Mouse (Mus musculus) neural tube, embryonic 15.5 days (tissue): ENCODE measurements around the gene Shb. TPM values are rescaled to one million over a fixed set of nuclear protein-coding genes. Genes with fewer than 3 reads are reported as not detected.

Experiments used
- ATAC-seq: fragments of 200-750 bp; cut with Nextera tagmentation; 2 replicates; pipeline ENCODE4 v1.8.0; 2017; ENCODE audit warnings: mild to moderate bottlenecking, moderate TSS enrichment, moderate library complexity; ENCODE audit not compliant: low FRiP score
- H3K27ac ChIP-seq: fragments of 300-500 bp; sonication (generic); replicated peaks from 2 replicates; pipeline ENCODE4 v1.5.1; 2015; ENCODE audit warnings: mild to moderate bottlenecking, inconsistent platforms
- H3K27me3 ChIP-seq: fragments of 300-500 bp; sonication (generic); replicated peaks from 2 replicates; pipeline ENCODE4 v1.6.1; 2015; ENCODE audit warnings: inconsistent platforms
- H3K36me3 ChIP-seq: fragments of 300-500 bp; sonication (generic); 2 replicates; pipeline ENCODE4 v1.6.1; 2015; ENCODE audit warnings: inconsistent platforms
- H3K4me1 ChIP-seq: fragments of 300-500 bp; sonication (generic); 2 replicates; pipeline ENCODE4 v1.6.1; 2015; ENCODE audit warnings: inconsistent platforms
- H3K4me2 ChIP-seq: fragments of 300-500 bp; sonication (generic); 2 replicates; pipeline ENCODE4 v1.6.1; 2015; ENCODE audit warnings: inconsistent platforms, mild to moderate bottlenecking, moderate library complexity
- H3K4me3 ChIP-seq: fragments of 300-500 bp; sonication (generic); replicated peaks from 2 replicates; pipeline ENCODE4 v1.5.1; 2015; ENCODE audit warnings: mild to moderate bottlenecking, inconsistent platforms
- H3K9ac ChIP-seq: fragments of 300-500 bp; sonication (generic); replicated peaks from 2 replicates; pipeline ENCODE4 v1.6.1; 2015; ENCODE audit warnings: mild to moderate bottlenecking, inconsistent platforms
- H3K9me3 ChIP-seq: fragments of 300-500 bp; sonication (generic); replicated peaks from 2 replicates; pipeline ENCODE4 v1.6.1; 2016; ENCODE audit warnings: inconsistent platforms
- WGBS: fragments of 180-500 bp; shearing (Covaris S2); methylation state at CpG from one replicate; pipeline ENCODE4 v1.1.7; 2015; ENCODE audit warnings: mixed read lengths; 5-methylcytosine and 5-hydroxymethylcytosine counted together
- polyA plus RNA-seq: library from polyadenylated mRNA; unstranded; fragments of >200 nt; fragmentation: Nextera tagmentation; extraction: Ambion mirVana; gene quantifications from 2 replicates; pipeline ENCODE4 v1.2.1, GENCODE M21; 2015

Shb gene
- polyA plus RNA-seq, 1 experiment from 2014 or later, result 3.9 TPM

- WGBS, result 48% methylated on average over 1 of the region's 1 CpGs
- H3K9me3 ChIP-seq, result no peaks in the 10 kb centered on the region
- H3K4me1 ChIP-seq, result peaks cover 25% of the 10 kb centered on the region
- H3K4me2 ChIP-seq, result no peak overlapping the region
- no peaks in the 10 kb centered on the region for H3K27me3 ChIP-seq
- H3K36me3 ChIP-seq, result peaks cover 9% of the 10 kb centered on the region; the same call in 1 of the 2 replicates
- no peak overlapping the region for H3K4me3 ChIP-seq
- no peak overlapping the region for H3K27ac ChIP-seq
- H3K9ac ChIP-seq, result no peak overlapping the region
- ATAC-seq, result no peak
These were observed 90.5 kb downstream of the Shb start for GRCm38 (mm10) chr4:45441778-45442177.

- 0 out of 2 replicates have a peak, but pooled peaks cover 6% of the 10 kb centered on the region for H3K36me3 ChIP-seq
- H3K4me3 ChIP-seq, result no peak overlapping the region
- H3K4me2 ChIP-seq, result no peak overlapping the region
- peaks cover 50% of the 10 kb centered on the region for H3K4me1 ChIP-seq
- WGBS, result 19% methylated on average over 5 of the region's 5 CpGs
- no peak overlapping the region for H3K27ac ChIP-seq
- H3K9ac ChIP-seq, result no peak overlapping the region
- no peaks in the 10 kb centered on the region for H3K27me3 ChIP-seq
- no peak for ATAC-seq
- H3K9me3 ChIP-seq, result no peaks in the 10 kb centered on the region
These were observed 93.0 kb downstream of the Shb start for GRCm38 (mm10) chr4:45439281-45439680.

DNA sequence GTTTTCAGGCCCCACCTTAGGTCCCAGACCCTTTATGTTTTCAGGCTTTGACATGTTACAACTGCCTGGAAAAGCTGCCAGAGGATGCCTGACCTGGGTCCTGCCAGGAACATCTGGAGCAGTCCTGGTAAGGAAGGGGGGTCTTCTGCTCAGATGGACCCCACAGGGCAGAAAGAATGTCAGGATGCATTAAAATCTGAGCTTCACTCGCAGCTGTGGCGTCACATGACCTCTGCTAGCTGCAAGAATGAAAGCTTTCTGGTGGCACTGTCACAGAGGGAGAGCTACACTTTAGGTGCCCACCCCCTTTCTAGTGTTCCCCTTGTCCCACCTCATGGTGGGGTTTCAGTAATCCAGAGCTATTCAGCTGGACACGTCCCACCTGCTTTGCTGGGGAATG is 95.3 kb downstream of the Shb start:
- Histone ChIP-seq H3K27ac (no peak overlapping the region), H3K4me3 (no peak overlapping the region), H3K27me3 (no peaks in the 10 kb centered on the region), H3K36me3 (no peaks in the 10 kb centered on the region), H3K9me3 (no peaks in the 10 kb centered on the region), H3K9ac (no peak overlapping the region), H3K4me2 (no peak overlapping the region), H3K4me1 (peaks cover 53% of the 10 kb centered on the region)
- WGBS, result 53% methylated on average over 3 of the region's 3 CpGs
- ATAC-seq, result no peak

DNA sequence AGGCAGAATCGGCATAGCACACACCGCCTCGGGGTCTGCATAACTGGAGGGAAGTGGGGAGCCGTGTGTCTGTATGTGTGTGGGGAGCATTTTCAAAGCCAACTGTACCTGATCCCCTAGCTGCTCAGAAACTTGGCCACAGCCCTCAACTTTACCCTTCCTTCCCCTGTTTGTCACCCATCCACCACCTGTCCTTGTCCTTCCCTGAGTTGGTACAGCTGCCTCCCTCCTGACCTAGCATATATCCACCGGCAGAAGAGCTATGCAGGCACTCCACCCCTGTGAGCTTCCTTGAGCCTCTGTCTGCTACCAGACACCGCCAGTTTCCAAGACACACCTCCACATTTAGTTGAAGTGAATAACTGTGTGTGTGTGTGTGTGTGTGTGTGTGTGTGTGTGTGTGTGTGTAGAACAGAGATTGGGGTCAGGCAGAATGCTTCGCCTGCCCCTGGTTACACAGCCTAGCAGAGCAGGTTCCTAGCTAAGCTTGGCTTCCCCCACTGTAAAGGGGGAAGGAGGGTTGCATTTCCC is 95.8 kb downstream of the Shb start:
- H3K27me3 ChIP-seq, result no peaks in the 10 kb centered on the region
- H3K4me3 ChIP-seq, result no peak overlapping the region
- H3K4me1 ChIP-seq, result peaks cover 53% of the 10 kb centered on the region
- WGBS, result 61% methylated on average over 7 of the region's 7 CpGs
- peak overlapping the region; percentile 61 for H3K27ac ChIP-seq
- H3K9ac ChIP-seq, result no peak overlapping the region
- H3K36me3 ChIP-seq, result no peaks in the 10 kb centered on the region
- H3K4me2 ChIP-seq, result no peak overlapping the region
- no peaks in the 10 kb centered on the region for H3K9me3 ChIP-seq
- no peak for ATAC-seq

- 26% methylated on average over 2 of the region's 2 CpGs for WGBS
- Histone ChIP-seq H3K36me3 (no peaks in the 10 kb centered on the region), H3K9ac (no peak overlapping the region), H3K4me3 (no peak overlapping the region), H3K4me1 (peaks cover 53% of the 10 kb centered on the region), H3K27ac (peak overlapping the region; percentile 61), H3K9me3 (no peaks in the 10 kb centered on the region), H3K27me3 (no peaks in the 10 kb centered on the region), H3K4me2 (no peak overlapping the region)
- ATAC-seq, result 0 out of 2 replicates have a peak, but pooled peaks have one; percentile 23
These were observed 96.4 kb downstream of the Shb start for GRCm38 (mm10) chr4:45435899-45436298.

- Histone ChIP-seq H3K36me3 (no peaks in the 10 kb centered on the region), H3K4me2 (no peak overlapping the region), H3K9me3 (no peaks in the 10 kb centered on the region), H3K27ac (no peak overlapping the region), H3K4me3 (no peak overlapping the region), H3K27me3 (no peaks in the 10 kb centered on the region), H3K4me1 (peaks cover 50% of the 10 kb centered on the region), H3K9ac (no peak overlapping the region)
- ATAC-seq, result no peak
- WGBS, result 66% methylated on average over 4 of the region's 4 CpGs
These were observed 97.6 kb downstream of the Shb start for GRCm38 (mm10) chr4:45434681-45435080.

DNA sequence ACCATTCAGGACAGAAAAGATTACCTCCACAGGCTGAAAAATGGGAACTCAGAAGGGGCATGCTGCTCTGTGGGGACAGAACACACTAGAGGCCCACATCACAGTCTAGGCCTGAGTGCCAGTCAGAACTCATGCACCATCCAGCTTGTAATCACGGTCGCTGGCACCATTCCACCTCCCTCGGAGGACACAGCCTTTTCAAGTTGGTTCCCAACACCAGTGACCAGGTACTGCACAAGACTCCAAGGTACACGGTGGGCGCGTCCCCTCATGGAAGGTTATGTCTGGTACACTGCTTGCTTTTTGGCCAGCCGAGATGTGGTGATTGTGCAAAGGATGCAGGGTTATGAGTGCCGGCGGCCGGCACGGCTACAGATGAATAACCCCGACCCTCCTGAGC is 98.2 kb downstream of the Shb start:
- no peak for ATAC-seq
- H3K9ac ChIP-seq, result no peak overlapping the region
- H3K9me3 ChIP-seq, result no peaks in the 10 kb centered on the region
- H3K4me3 ChIP-seq, result no peak overlapping the region
- no peak overlapping the region for H3K4me2 ChIP-seq
- WGBS, result 88% methylated on average over 12 of the region's 12 CpGs
- H3K4me1 ChIP-seq, result peaks cover 50% of the 10 kb centered on the region
- no peaks in the 10 kb centered on the region for H3K36me3 ChIP-seq
- no peak overlapping the region for H3K27ac ChIP-seq
- H3K27me3 ChIP-seq, result no peaks in the 10 kb centered on the region

GRCm38 (mm10) chr4:45431806-45432205 is 100.5 kb downstream of the Shb start:
- H3K36me3 ChIP-seq, result no peaks in the 10 kb centered on the region
- WGBS, result 90% methylated on average over 3 of the region's 3 CpGs
- H3K4me2 ChIP-seq, result no peak overlapping the region
- H3K9ac ChIP-seq, result no peak overlapping the region
- peaks cover 38% of the 10 kb centered on the region for H3K4me1 ChIP-seq
- H3K9me3 ChIP-seq, result no peaks in the 10 kb centered on the region
- no peak overlapping the region for H3K27ac ChIP-seq
- no peaks in the 10 kb centered on the region for H3K27me3 ChIP-seq
- no peak overlapping the region for H3K4me3 ChIP-seq
- ATAC-seq, result no peak

- Histone ChIP-seq H3K27ac (no peak overlapping the region), H3K9me3 (no peaks in the 10 kb centered on the region), H3K4me2 (no peak overlapping the region), H3K9ac (no peak overlapping the region), H3K4me3 (no peak overlapping the region), H3K36me3 (no peaks in the 10 kb centered on the region), H3K4me1 (peaks cover 33% of the 10 kb centered on the region), H3K27me3 (no peaks in the 10 kb centered on the region)
- no peak for ATAC-seq
- 91% methylated on average over 3 of the region's 3 CpGs for whole genome bisulfite sequencing
These were observed 101.0 kb downstream of the Shb start for GRCm38 (mm10) chr4:45431316-45431715.

- no peak for ATAC-seq
- Histone ChIP-seq H3K27ac (no peak overlapping the region), H3K27me3 (no peaks in the 10 kb centered on the region), H3K9ac (no peak overlapping the region), H3K4me3 (no peak overlapping the region), H3K9me3 (no peaks in the 10 kb centered on the region), H3K4me1 (peaks cover 14% of the 10 kb centered on the region), H3K36me3 (no peaks in the 10 kb centered on the region), H3K4me2 (no peak overlapping the region)
- 58% methylated on average over 7 of the region's 7 CpGs for WGBS
These were observed 102.8 kb downstream of the Shb start for GRCm38 (mm10) chr4:45429451-45429850.

DNA sequence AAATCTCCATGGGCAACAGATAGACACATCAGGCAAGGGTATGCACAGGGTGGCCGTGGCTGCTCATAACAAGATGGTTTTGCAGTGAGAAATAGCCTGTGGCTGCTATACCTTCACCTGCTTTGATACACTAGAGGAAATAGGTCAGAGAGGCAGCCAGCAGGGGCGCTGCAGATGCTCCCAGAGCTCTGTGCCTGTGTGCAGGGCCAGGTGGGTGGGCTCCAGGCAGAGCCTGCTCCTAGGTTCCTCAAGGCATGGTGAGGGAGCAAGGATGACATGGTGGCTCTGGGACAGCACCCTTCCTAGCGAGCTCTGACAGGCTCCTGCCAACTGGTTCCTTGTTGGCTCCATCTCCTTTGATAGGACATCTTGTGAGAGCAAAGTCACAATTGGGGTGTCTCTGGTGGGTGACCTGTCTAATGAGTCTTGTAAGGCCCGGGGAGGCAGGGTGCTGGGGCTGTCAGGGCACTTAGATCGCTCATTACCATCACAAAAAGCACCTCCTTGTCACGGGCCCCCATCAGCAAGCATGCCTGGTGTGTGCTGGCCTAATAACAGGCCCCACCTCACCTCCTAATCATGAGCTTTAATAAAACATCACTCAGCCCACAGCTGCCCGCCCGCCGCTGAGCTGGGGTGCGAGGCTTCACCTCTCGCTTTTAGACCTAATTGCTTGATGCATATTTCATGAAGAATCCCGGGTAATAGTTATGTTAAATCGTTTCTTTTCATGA is 105.4 kb downstream of the Shb start:
- Histone ChIP-seq H3K27me3 (no peaks in the 10 kb centered on the region), H3K27ac (no peak overlapping the region), H3K4me1 (peaks cover 14% of the 10 kb centered on the region), H3K36me3 (no peaks in the 10 kb centered on the region), H3K4me2 (no peak overlapping the region), H3K9me3 (no peaks in the 10 kb centered on the region), H3K4me3 (no peak overlapping the region), H3K9ac (no peak overlapping the region)
- 35% methylated on average over 13 of the region's 13 CpGs for WGBS
- ATAC-seq, result no peak

DNA sequence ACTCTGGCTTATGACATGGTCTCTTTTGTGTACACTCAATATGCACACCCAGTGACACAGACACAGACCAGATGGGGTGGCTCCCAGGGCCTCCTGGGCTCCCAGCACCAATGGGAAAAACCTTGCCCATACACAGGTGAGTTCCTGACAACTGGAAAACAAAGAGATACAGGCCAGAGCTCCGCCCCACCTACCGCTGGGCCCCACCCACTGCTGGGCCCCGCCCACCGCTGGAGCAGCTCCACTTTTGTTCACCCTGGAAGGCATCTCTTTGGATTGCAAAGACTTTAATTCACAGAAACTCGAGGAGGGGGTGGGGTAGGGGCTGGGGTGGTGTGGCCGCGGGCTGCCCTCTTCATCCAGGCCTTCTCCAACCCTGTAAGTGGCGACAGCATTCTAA is 108.9 kb downstream of the Shb start:
- Histone ChIP-seq H3K27ac (no peak overlapping the region), H3K4me1 (peaks cover 33% of the 10 kb centered on the region), H3K9ac (no peak overlapping the region), H3K4me2 (no peak overlapping the region), H3K9me3 (no peaks in the 10 kb centered on the region), H3K4me3 (no peak overlapping the region), H3K27me3 (no peaks in the 10 kb centered on the region), H3K36me3 (no peaks in the 10 kb centered on the region)
- 32% methylated on average over 8 of the region's 8 CpGs for WGBS
- no peak for ATAC-seq
